Mouse (Mus musculus) heart, adult 8-10 months (tissue): ENCODE results near the gene Asap2. TPM values are rescaled to one million over a fixed set of nuclear protein-coding genes. Genes with fewer than 3 reads are reported as not detected.

Source experiments
- DNase-seq: peaks from one replicate; pipeline ENCODE4 v3.0.0; 2022; ENCODE audit warnings: low spot score
- total RNA-seq, 4 experiments: library from RNA; stranded (reverse); gene quantifications; 2 replicates each; pipeline ENCODE4 v1.2.4; 2022

Asap2 gene
- total RNA-seq, 4 experiments from 2014 or later = 9.0 to 10.3 (median 10.0) TPM

GRCm38 (mm10) chr12:21133031-21133430, 142.8 kb downstream of the Asap2 start:
- DNase-seq = no peak

- no peak for DNase-seq
Observed at GRCm38 (mm10) chr12:21133972-21134859, 144.0 kb downstream of the Asap2 start.

- peak; percentile 64 for DNase-seq
Observed at GRCm38 (mm10) chr12:21135651-21136461, 145.6 kb downstream of the Asap2 start.

- no peak for DNase-seq
Observed at GRCm38 (mm10) chr12:21136462-21136751, 146.1 kb downstream of the Asap2 start.

GRCm38 (mm10) chr12:21139560-21139959, 149.3 kb downstream of the Asap2 start:
- peak; percentile 49 for DNase-seq

- DNase-seq = no peak
Observed at GRCm38 (mm10) chr12:21140153-21140552, 149.9 kb downstream of the Asap2 start.

GRCm38 (mm10) chr12:21140741-21141308, 150.6 kb downstream of the Asap2 start:
- no peak for DNase-seq

- no peak for DNase-seq
Observed at GRCm38 (mm10) chr12:21141691-21142300, 151.5 kb downstream of the Asap2 start.

- DNase-seq = no peak
Observed at GRCm38 (mm10) chr12:21142489-21143254, 152.4 kb downstream of the Asap2 start.

GRCm38 (mm10) chr12:21144602-21145001, 154.3 kb downstream of the Asap2 start:
- DNase-seq = no peak

- no peak for DNase-seq
Observed at GRCm38 (mm10) chr12:21145050-21145449, 154.8 kb downstream of the Asap2 start.

- peak; percentile 63 for DNase-seq
Observed at GRCm38 (mm10) chr12:21146826-21147225, 156.6 kb downstream of the Asap2 start.

GRCm38 (mm10) chr12:21153279-21153707, 163.0 kb downstream of the Asap2 start:
- DNase-seq = no peak

- peak; percentile 68 for DNase-seq
Observed at GRCm38 (mm10) chr12:21155062-21155461, 164.8 kb downstream of the Asap2 start.

GRCm38 (mm10) chr12:21159304-21159703, 169.0 kb downstream of the Asap2 start:
- no peak for DNase-seq

GRCm38 (mm10) chr12:21160327-21160828, 170.1 kb downstream of the Asap2 start:
- peak; percentile 60 for DNase-seq

- DNase-seq = no peak
Observed at GRCm38 (mm10) chr12:21161841-21162240, 171.6 kb downstream of the Asap2 start.

GRCm38 (mm10) chr12:21163706-21164105, 173.4 kb downstream of the Asap2 start:
- DNase-seq = no peak

- no peak for DNase-seq
Observed at GRCm38 (mm10) chr12:21164251-21164650, 174.0 kb downstream of the Asap2 start.

- no peak for DNase-seq
Observed at GRCm38 (mm10) chr12:21165157-21165556, 174.9 kb downstream of the Asap2 start.

- peak; percentile 47 for DNase-seq
Observed at GRCm38 (mm10) chr12:21165891-21166342, 175.7 kb downstream of the Asap2 start.
